Mouse (Mus musculus) brain, embryonic 14.5 days (tissue): ENCODE data around the gene Ubr2.

Experiments used
- CTCF ChIP-seq: fragments of 200-500 bp; IDR thresholded peaks from 2 replicates; pipeline ENCODE4 v1.5.1; 2012; ENCODE audit warnings: inconsistent platforms, mild to moderate bottlenecking, moderate library complexity, borderline replicate concordance; ENCODE audit not compliant: insufficient read depth, insufficient read length; ENCODE audit errors: extremely low read depth
- POLR2A ChIP-seq: fragments of 200-500 bp; IDR thresholded peaks from 2 replicates; pipeline ENCODE4 v1.6.1; 2012; ENCODE audit warnings: mild to moderate bottlenecking, inconsistent platforms, borderline replicate concordance; ENCODE audit not compliant: poor library complexity, insufficient read depth, insufficient read length, severe bottlenecking; ENCODE audit errors: extremely low read depth

DNA sequence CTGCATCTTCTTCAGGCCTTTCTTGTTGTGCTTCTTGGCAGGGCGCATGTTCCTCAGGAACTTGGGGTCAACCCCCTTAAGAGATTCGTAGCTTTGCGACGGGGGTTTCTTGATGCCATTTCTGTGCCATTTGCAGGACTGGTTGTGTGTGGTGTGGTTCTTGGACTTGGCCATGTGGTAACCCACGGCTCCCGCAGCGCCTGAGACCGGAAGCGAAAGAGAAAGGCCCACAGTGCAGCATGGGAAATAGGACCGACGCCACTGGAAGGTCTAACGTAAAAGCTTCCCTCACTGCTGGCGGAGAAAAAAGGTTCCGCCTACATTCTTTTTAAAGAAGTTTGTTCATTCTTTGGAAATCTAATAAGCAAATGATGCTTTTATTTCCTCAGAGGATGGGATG lies 32.5 kb upstream of the Ubr2 start:
- no peak for TF ChIP-seq CTCF
- TF ChIP-seq POLR2A, result no peak
